Mouse (Mus musculus) gastrocnemius, postnatal 10 days (tissue): ENCODE data around the gene Ace3. TPM values are rescaled to one million over a fixed set of nuclear protein-coding genes. Genes with fewer than 3 reads are reported as not detected.
"Not testable (repeated sequence)": the region's sequence is repeated elsewhere in the genome, so short reads cannot be mapped to it uniquely, and the experiment has no call there.

Source experiments
- DNase-seq: peaks from one replicate; pipeline ENCODE4 v3.0.0; 2021; ENCODE audit warnings: mixed read lengths
- total RNA-seq, 2 experiments: library from RNA; stranded (reverse); gene quantifications; 2 replicates each; pipeline ENCODE4 v1.2.3; 2021

Ace3 gene
- total RNA-seq, 2 experiments from 2014 or later, result not detected

- no peak for DNase-seq
Observed at GRCm38 (mm10) chr11:105978634-105979033, 15.8 kb upstream of the Ace3 start.

GRCm38 (mm10) chr11:105984452-105984851, 10.0 kb upstream of the Ace3 start:
- DNase-seq, result no peak

GRCm38 (mm10) chr11:105987446-105987845, 7.0 kb upstream of the Ace3 start:
- no peak for DNase-seq

- DNase-seq, result no peak
Observed at GRCm38 (mm10) chr11:105989446-105989845, 5.0 kb upstream of the Ace3 start.

- no peak for DNase-seq
Observed at GRCm38 (mm10) chr11:105990231-105990630, 4.2 kb upstream of the Ace3 start.

GRCm38 (mm10) chr11:106000062-106000461, 5.6 kb downstream of the Ace3 start:
- no peak for DNase-seq

GRCm38 (mm10) chr11:106001718-106002117, 7.2 kb downstream of the Ace3 start:
- no peak for DNase-seq

- DNase-seq, result no peak
Observed at GRCm38 (mm10) chr11:106004576-106004975, 10.1 kb downstream of the Ace3 start.

- DNase-seq, result no peak
Observed at GRCm38 (mm10) chr11:106005970-106006369, 11.5 kb downstream of the Ace3 start.

GRCm38 (mm10) chr11:106007821-106008220, 13.3 kb downstream of the Ace3 start, which contains the start of gene Kcnh6:
Kcnh6 (plus strand) TSS chr11:106008124.
- peak; percentile 82 for DNase-seq

GRCm38 (mm10) chr11:106012711-106013110, 18.2 kb downstream of the Ace3 start:
- DNase-seq, result no peak

GRCm38 (mm10) chr11:106013556-106014225, 19.2 kb downstream of the Ace3 start:
- peak; percentile 64 for DNase-seq

GRCm38 (mm10) chr11:106016440-106016839, 22.0 kb downstream of the Ace3 start:
- DNase-seq, result no peak

GRCm38 (mm10) chr11:106020051-106020763, 25.7 kb downstream of the Ace3 start:
- no peak for DNase-seq

- no peak for DNase-seq
Observed at GRCm38 (mm10) chr11:106025774-106026173, 31.3 kb downstream of the Ace3 start.

GRCm38 (mm10) chr11:106026465-106027151, 32.1 kb downstream of the Ace3 start:
- peak; percentile 63 for DNase-seq

- DNase-seq, result no peak
Observed at GRCm38 (mm10) chr11:106027607-106028006, 33.1 kb downstream of the Ace3 start.

GRCm38 (mm10) chr11:106032074-106032473, 37.6 kb downstream of the Ace3 start:
- not testable (repeated sequence) for DNase-seq

GRCm38 (mm10) chr11:106033491-106033919, 39.0 kb downstream of the Ace3 start:
- DNase-seq, result no peak

- DNase-seq, result no peak
Observed at GRCm38 (mm10) chr11:106034986-106035385, 40.5 kb downstream of the Ace3 start.

- peak; percentile 93 for DNase-seq
Observed at GRCm38 (mm10) chr11:106036548-106037417, 42.3 kb downstream of the Ace3 start, which contains the start of gene Dcaf7. Dcaf7 (plus strand) TSS chr11:106036872.

GRCm38 (mm10) chr11:106037418-106037751, 42.9 kb downstream of the Ace3 start:
- DNase-seq, result peak; percentile 24
